Mouse (Mus musculus) heart, adult 2 months (tissue): Measurements from ENCODE around the gene Slfn2.

Experiments
- CTCF ChIP-seq: fragments of 200-600 bp; IDR thresholded peaks from 2 replicates; pipeline ENCODE4 v1.8.1; 2022; ENCODE audit warnings: antibody characterized with exemption, mild to moderate bottlenecking, moderate library complexity
- EP300 ChIP-seq: fragments of 200-500 bp; IDR thresholded peaks from 2 replicates; pipeline ENCODE4 v1.6.1; 2011; ENCODE audit warnings: low read depth, low read length, control low read depth; ENCODE audit not compliant: insufficient read depth
- POLR2A ChIP-seq: fragments of 200-500 bp; IDR thresholded peaks from 2 replicates; pipeline ENCODE4 v1.6.1; 2011; ENCODE audit warnings: mild to moderate bottlenecking, low read depth, low read length, control low read depth; ENCODE audit not compliant: insufficient read depth

DNA sequence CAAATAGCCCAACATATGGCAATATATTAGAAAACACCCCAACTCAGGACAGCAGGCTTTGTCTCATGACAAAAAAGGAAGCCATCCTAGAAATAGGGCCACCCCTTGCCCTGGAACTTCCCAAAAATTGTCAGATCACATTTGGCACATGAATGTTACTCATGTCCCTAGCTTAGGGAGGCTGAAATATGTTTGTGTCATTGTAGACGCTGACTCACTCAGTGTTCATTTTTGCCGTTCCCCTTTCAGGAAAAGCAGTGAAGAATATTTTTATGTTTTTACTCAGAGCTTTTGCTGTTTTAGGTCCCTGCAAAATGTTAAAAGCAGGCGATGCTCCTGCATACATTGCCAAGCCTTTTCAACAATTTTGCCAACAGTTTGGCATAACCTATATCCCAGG is 19.3 kb upstream of the Slfn2 start:
- TF ChIP-seq CTCF, result no peak
- no peak for TF ChIP-seq POLR2A
- TF ChIP-seq EP300, result no peak
